Mouse (Mus musculus) Patski (cell line): ENCODE results near the gene Eif4g3. TPM values are rescaled to one million over a fixed set of nuclear protein-coding genes. Genes with fewer than 3 reads are reported as not detected.

Experiments
- ATAC-seq: fragments of 100-300 bp; one replicate; pipeline ENCODE4 v1.8.0; 2021
- CTCF ChIA-PET: fragments of 350-600 bp; sonication (Branson Sonifier 250); formaldehyde crosslinking; loops from one replicate; lab custom pipeline; 2022; ENCODE audit warnings: inconsistent platforms; lab: Charles Lee
- POLR2A ChIA-PET: fragments of 350-600 bp; sonication (Branson Sonifier 250); formaldehyde crosslinking; loops from one replicate; lab custom pipeline; 2022; ENCODE audit warnings: antibody characterized with exemption, inconsistent platforms; lab: Charles Lee
- DNase-seq: peaks from one replicate; pipeline ENCODE4 v3.0.0-alpha.2; 2011; ENCODE audit warnings: low read depth, low spot score
- H3K27me3 ChIP-seq: fragments of 371-371 bp; one replicate; pipeline ENCODE4 v1.5.1; 2021
- CTCF ChIP-seq: fragments of 100-300 bp; IDR thresholded peaks from one replicate; pipeline ENCODE4 v1.5.1; 2021
- in situ Hi-C: fragments of 300-500 bp; cut with MboI; formaldehyde crosslinking; loops from 3 replicates; pipeline ENCODE4 v1.11.1; 2018; ENCODE audit warnings: low pct_unique_long_range_greater_than_20kb, mixed read lengths
- polyA plus RNA-seq: library from polyadenylated mRNA; unstranded; gene quantifications from one replicate; pipeline ENCODE4 v1.2.3, GENCODE M21; 2021

The Eif4g3 gene
- polyA plus RNA-seq, 1 experiment from 2014 or later, result 73.5 TPM

DNA sequence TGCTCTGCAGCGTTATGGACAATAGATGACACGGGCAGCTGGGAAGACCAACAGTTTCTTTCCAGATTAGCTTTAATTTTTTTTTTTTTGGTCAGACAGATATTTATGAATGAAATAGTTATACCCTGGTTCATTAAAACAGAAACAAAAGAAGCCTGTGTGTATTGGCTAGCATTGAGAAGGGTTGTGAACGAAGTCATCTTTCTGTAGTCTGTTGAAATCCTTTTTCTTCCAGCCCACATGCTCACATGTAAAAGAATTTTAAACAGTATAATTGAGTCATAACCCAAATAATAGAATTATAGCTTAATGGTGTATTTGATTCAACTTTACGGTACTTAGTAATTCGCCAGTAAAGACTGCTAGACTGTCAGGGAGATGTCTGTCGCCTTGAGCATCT is 28.8 kb downstream of the Eif4g3 start:
- in situ Hi-C loops, result no loop called here
- POLR2A ChIA-PET, result no interaction called here
- no peaks in the 10 kb centered on the region for H3K27me3 ChIP-seq
- no peak for DNase-seq
- ATAC-seq, result no peak
- TF ChIP-seq CTCF, result no peak
- CTCF ChIA-PET, result no interaction called here

DNA sequence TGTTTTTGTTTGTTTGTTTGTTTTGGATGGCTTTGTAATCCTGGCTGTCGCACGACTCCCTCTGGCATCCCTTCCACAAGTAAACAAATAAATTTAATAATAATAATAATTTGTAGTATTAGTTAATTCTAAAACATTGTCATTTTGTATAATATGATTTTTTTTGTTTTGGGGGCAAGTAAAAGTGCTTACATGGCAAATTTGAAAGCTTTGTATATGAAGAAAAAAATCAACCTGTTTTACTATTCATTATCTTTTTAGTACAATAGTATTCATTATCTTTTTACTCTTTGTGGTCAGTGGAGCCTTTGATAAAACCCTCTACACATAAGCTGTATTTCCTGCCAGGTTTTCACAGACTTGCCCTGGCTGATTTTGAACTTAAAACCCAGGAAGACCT is 29.9 kb downstream of the Eif4g3 start:
- no peaks in the 10 kb centered on the region for H3K27me3 ChIP-seq
- in situ Hi-C loops, result no loop called here
- TF ChIP-seq CTCF, result no peak
- POLR2A ChIA-PET, result interaction anchor here (0.7 kb wide), 1 partner anchor 137 kb away, joined by 3 read pairs; no protein-coding TSS in a partner anchor
- no peak for ATAC-seq
- CTCF ChIA-PET, result interaction anchor here (0.8 kb wide), 1 partner anchor 11 kb away, joined by 3 read pairs; no protein-coding TSS in a partner anchor
- DNase-seq, result no peak

DNA sequence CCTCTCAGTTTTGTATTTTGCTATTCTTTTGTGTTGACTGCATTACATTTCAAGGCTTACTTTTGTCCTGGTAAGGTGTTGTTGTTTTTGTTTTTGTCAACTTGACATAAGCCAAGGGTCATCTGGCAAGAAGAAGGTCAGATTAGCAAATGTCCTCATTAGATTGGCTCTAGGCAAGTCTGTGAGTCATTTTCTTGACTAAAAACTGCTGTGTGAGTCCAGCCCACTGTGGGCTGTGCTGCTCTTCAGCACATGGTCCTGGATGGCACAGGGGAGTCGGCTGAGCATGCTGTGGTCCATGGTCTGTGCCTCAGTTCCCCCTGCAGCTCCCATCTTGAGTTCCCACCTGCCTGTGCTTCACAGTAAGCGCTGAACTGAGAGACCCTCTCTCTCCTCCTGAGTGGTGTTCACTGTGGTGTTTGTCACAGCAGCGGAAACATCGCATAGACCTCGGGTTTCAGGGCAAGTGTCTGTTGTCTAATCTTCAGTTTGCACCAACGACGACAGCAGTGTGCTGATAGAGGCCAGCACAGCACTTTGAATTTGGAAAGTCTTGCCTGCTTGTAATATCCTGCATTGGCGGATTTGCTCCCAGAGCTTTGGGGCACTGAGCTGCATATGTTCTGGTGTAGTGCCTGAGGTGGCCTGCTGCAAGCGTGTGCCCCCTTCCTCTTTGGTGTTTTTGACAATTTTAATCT is 30.7 kb downstream of the Eif4g3 start:
- ATAC-seq (no peak), DNase-seq (no peak)
- ChIA-PET POLR2A (no interaction called here), CTCF (interaction anchor here (1.2 kb wide), 1 partner anchor 12 kb away, joined by 3 read pairs; no protein-coding TSS in a partner anchor)
- no peak for TF ChIP-seq CTCF
- in situ Hi-C loops, result no loop called here
- H3K27me3 ChIP-seq, result no peaks in the 10 kb centered on the region

DNA sequence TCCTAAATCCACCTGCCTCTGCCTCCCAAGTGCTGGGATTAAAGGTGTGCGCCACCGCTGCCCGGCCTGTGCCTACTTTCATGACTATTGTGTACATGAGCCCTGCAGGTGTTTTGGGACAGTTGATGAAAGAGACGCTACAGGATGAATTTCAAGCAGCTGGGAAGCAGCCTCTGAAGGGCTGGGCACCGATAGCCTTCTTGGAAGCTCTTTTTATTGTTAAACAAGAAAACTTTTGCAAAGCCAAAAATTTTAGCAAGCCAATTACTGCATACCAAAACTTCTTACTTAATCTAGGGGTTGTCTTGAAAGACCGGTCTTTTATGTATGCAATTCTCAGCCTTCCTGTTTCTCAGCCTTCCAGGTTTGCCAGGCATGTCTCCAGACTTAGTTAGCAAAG is 36.3 kb downstream of the Eif4g3 start:
- DNase-seq (no peak), ATAC-seq (no peak)
- in situ Hi-C loops, result no loop called here
- ChIA-PET POLR2A (no interaction called here), CTCF (no interaction called here)
- no peak for TF ChIP-seq CTCF
- no peaks in the 10 kb centered on the region for H3K27me3 ChIP-seq

DNA sequence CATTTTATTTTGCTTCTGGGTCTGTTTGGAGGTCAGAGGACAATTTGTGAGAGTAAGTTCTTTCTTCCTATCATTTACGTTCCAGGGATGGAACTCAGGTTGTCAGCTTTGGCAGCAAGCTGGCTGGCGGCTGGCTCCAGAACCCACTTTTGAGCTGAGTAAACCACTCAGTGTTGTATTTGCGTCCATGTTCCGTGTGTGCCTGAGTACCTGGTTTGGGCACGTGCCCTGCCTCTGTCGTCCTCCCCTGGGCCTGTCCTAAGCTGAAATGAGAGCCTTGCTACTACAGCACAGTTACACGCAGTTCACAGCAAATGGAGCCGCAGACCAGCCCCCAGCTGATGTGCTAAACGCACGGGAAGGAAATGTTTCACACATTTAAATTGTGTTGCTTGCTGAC is 39.0 kb downstream of the Eif4g3 start:
- DNase-seq, result no peak
- ChIA-PET CTCF (no interaction called here), POLR2A (no interaction called here)
- ATAC-seq, result no peak
- TF ChIP-seq CTCF, result no peak
- H3K27me3 ChIP-seq, result no peaks in the 10 kb centered on the region
- in situ Hi-C loops, result no loop called here

DNA sequence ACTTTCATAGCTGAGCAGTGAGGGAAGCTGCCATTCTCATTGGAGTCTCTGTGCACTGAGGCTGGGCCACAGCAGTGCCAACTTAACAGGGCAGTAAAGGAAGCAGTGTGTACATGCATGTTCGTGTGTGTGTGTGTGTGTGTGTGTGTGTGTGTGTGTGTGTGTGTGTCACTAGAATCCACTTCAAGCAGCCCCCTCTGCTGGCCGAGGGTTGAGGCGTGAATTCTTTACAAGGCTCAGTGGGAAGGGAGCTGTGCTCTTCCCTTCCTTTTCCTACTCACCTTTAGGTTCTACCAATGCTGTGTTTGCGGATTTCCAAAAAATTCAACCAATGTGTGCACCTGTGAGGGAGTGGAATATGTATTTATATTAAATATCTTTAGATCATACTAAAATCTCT is 41.0 kb downstream of the Eif4g3 start:
- DNase-seq, result no peak
- CTCF ChIA-PET, result interaction anchor here (0.8 kb wide), 1 partner anchor 11 kb away, joined by 3 read pairs; no protein-coding TSS in a partner anchor
- no peak for TF ChIP-seq CTCF
- H3K27me3 ChIP-seq, result no peaks in the 10 kb centered on the region
- POLR2A ChIA-PET, result no interaction called here
- in situ Hi-C loops, result no loop called here
- ATAC-seq, result no peak

DNA sequence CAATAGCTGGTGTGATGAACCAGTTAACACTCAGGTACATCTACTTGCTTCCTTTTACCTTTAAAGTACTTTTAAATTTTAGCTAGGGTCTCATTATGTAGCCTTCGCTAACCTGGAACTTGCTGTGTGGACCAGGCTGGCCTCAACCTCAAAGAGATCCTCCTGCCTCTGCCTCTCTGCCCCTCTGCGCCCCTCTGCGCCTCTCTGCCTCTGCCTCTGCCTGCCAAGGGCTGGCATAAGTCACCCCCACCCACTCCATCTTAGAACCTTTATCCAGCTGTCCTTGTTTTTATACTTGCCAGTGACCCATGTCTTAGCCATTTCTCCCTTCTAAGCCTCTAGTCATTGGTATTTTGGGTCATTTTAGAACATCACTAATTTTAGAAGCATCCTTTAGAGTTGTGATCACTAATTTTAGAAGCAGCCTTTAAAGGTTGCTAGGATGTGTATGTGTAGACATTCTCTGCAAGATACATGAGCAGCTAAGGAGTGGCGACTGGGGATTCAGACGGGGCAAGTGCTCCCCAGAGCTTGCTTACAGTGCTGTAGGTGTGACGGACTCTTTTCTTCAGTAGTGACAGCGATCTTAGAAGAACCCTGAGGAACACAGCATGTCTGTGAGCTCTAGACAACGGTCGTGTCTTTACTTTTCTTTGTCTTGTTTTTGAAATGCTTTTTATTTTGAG is 42.8 kb downstream of the Eif4g3 start:
- no peak for TF ChIP-seq CTCF
- ATAC-seq, result no peak
- DNase-seq, result no peak
- in situ Hi-C loops, result no loop called here
- CTCF ChIA-PET, result interaction anchor here (0.7 kb wide), 1 partner anchor 11 kb away, joined by 3 read pairs; no protein-coding TSS in a partner anchor
- H3K27me3 ChIP-seq, result no peaks in the 10 kb centered on the region
- POLR2A ChIA-PET, result no interaction called here

DNA sequence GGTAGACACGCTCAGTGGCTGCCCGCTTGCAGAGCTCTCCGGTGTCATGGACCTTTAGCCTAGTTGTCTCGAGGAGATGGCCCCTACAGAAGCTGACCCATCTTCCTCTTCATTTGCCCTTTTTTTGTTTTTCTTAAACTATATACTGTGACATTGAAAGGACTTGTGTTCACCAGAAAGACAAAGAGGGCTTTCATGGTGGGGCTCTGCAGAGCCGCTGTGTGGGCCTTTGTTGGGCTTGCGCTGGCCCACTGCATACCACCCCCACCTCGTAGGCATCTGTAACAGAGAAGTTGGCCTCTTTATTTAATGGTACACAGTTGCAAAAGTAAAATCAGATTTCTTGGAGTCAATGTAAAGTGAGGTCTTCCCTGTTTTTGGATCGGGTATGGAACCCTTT is 44.3 kb downstream of the Eif4g3 start:
- CTCF ChIA-PET, result no interaction called here
- in situ Hi-C loops, result no loop called here

DNA sequence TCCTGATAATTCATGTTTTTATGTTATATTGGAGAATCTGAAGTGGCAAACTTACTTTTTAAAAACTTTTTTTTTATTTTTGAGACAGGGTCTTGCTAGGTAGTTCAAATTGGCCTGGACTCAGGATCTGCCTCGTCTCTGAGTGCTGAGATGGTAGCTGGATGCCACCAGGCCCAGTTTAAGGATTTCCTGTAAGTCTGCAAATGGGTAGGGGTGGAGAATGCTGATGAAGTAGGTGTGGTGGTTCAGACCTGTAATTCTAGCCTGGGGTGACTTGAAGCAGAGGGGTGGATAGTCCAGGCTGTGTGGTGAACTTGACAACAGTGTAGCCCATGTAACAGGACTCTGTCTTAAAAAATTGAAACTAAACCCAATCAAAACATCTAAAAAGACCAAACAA is 45.1 kb downstream of the Eif4g3 start:
- in situ Hi-C loops, result no loop called here
- ATAC-seq (no peak), DNase-seq (no peak)
- CTCF ChIA-PET, result no interaction called here
- POLR2A ChIA-PET, result no interaction called here
- H3K27me3 ChIP-seq, result no peaks in the 10 kb centered on the region
- TF ChIP-seq CTCF, result no peak

More for the DNA sequence above, 44.3 kb downstream of the Eif4g3 start:
- TF ChIP-seq CTCF, result no peak
- DNase-seq (no peak), ATAC-seq (no peak)
- no peaks in the 10 kb centered on the region for H3K27me3 ChIP-seq
- POLR2A ChIA-PET, result no interaction called here

DNA sequence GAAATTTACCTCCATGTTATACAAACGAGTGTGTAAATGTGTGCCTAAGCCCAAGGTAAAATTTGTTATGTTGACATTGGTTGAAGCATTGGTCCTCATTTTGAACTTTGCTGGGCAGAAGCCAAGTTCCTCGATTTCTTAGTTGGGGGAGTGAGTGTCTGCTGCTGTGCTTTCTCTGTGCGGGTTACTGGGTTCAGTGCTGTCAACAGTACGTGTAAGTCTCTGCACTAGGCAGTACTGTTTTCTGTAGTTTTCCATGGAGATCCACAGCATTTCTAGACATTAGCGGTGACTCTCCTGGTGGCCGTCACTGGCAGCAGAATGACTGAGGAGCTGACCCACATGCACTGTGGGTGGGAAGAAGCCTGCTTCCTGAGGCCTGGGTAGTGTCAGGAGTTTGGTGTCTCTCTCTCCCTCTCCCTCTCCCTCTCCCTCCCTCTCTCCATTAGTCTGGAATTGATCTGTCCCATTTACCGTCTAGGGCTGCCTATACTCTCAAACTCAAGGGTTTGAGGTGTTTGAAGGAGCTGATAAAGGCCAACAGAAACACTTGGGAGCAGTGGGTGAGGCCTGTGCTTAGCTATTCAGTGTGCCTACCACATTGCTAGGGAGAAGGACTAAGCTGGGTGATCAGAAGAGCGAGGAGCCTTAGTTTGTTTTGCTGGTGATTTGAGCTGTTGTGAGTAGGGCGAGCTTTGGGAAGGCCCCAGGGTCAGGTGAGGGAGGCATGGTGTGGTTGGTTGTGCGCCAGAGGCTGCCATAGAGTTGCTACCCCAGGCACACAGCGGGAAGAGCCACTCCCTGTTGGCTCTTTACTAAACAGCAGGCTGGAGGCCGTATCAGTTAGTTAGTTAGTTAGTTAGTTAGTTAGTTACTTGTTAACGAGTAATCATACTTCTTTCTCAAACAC is 45.8 kb downstream of the Eif4g3 start:
- TF ChIP-seq CTCF, result no peak
- in situ Hi-C loops, result no loop called here
- ChIA-PET CTCF (interaction anchor here (1.0 kb wide), 1 partner anchor 8 kb away, joined by 3 read pairs; no protein-coding TSS in a partner anchor), POLR2A (no interaction called here)
- no peak for ATAC-seq
- no peak for DNase-seq
- H3K27me3 ChIP-seq, result no peaks in the 10 kb centered on the region
